Mouse (Mus musculus) limb, embryonic 11.5 days (tissue): ENCODE data around the gene Ccsap. TPM values are rescaled to one million over a fixed set of nuclear protein-coding genes. Genes with fewer than 3 reads are reported as not detected.

ENCODE experiments used
- ATAC-seq: fragments of 200-750 bp; cut with Nextera tagmentation; 2 replicates; pipeline ENCODE4 v1.8.0; 2017; ENCODE audit warnings: low read depth; ENCODE audit not compliant: insufficient number of reproducible peaks, low FRiP score, low TSS enrichment
- DNase-seq: peaks from one replicate; pipeline ENCODE4 v3.0.0-alpha.2; 2015; ENCODE audit warnings: low spot score
- H3K27ac ChIP-seq: fragments of 300-500 bp; sonication (generic); replicated peaks from 2 replicates; pipeline ENCODE4 v1.5.1; 2014; ENCODE audit warnings: low read depth, mild to moderate bottlenecking, low read length
- H3K27me3 ChIP-seq: fragments of 300-500 bp; sonication (generic); 2 replicates; pipeline ENCODE4 v1.6.1; 2014; ENCODE audit warnings: mild to moderate bottlenecking, low read length, mixed read lengths; ENCODE audit not compliant: control insufficient read depth, insufficient read depth
- H3K36me3 ChIP-seq: fragments of 300-500 bp; sonication (generic); 2 replicates; pipeline ENCODE4 v1.6.1; 2014; ENCODE audit warnings: mild to moderate bottlenecking, low read length, moderate library complexity, mixed read lengths; ENCODE audit not compliant: control insufficient read depth, insufficient read depth
- H3K4me1 ChIP-seq: fragments of 300-500 bp; sonication (generic); 2 replicates; pipeline ENCODE4 v1.6.1; 2014; ENCODE audit warnings: low read length, mixed read lengths; ENCODE audit not compliant: control insufficient read depth, insufficient read depth
- H3K4me2 ChIP-seq: fragments of 300-500 bp; sonication (generic); 2 replicates; pipeline ENCODE4 v1.6.1; 2014; ENCODE audit warnings: low read depth, mild to moderate bottlenecking, moderate library complexity; ENCODE audit not compliant: severe bottlenecking
- H3K4me3 ChIP-seq: fragments of 300-500 bp; sonication (generic); 2 replicates; pipeline ENCODE4 v1.5.1; 2014; ENCODE audit warnings: low read depth, low read length
- H3K9ac ChIP-seq: fragments of 300-500 bp; sonication (generic); 2 replicates; pipeline ENCODE4 v1.6.1; 2014; ENCODE audit warnings: mild to moderate bottlenecking, low read length
- H3K9me3 ChIP-seq: fragments of 300-500 bp; sonication (generic); 2 replicates; pipeline ENCODE4 v1.6.1; 2016; ENCODE audit warnings: low read length; ENCODE audit not compliant: control insufficient read depth
- WGBS: fragments of 180-500 bp; shearing (Covaris S2); extraction: QIAGEN DNeasy Blood & Tissue Kit; methylation state at CpG from one replicate; pipeline ENCODE4 v1.1.7; 2014; 5-methylcytosine and 5-hydroxymethylcytosine counted together
- polyA plus RNA-seq: library from polyadenylated mRNA; unstranded; fragments of >200 nt; fragmentation: Nextera tagmentation; extraction: Ambion mirVana; gene quantifications from 2 replicates; pipeline ENCODE4 v1.2.1, GENCODE M21; 2014

The Ccsap gene
- polyA plus RNA-seq, 1 experiment from 2014 or later = 6.3 TPM

DNA sequence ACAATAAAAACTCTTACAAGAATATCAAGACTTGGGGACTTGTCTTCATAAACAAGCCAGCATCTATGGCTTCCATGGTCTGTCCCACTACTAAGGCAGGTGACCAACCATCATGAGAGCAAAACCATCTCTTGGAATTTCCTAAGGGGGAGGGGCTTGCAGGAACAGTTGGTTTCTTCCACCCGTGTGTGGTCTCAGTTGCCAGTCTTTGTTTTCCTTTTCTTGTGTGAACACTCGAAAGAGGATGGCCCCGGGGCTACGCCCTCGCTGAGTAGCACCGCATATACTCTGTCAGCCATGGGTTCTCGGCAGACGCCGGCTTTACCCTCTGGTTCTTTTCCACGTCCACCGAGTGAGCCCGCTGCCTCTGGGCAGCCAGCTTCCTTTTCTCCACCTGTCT, 17.9 kb downstream of the Ccsap start:
- DNase-seq = no peak
- ATAC-seq = no peak
- WGBS = 92% methylated on average over 12 of the region's 12 CpGs

DNA sequence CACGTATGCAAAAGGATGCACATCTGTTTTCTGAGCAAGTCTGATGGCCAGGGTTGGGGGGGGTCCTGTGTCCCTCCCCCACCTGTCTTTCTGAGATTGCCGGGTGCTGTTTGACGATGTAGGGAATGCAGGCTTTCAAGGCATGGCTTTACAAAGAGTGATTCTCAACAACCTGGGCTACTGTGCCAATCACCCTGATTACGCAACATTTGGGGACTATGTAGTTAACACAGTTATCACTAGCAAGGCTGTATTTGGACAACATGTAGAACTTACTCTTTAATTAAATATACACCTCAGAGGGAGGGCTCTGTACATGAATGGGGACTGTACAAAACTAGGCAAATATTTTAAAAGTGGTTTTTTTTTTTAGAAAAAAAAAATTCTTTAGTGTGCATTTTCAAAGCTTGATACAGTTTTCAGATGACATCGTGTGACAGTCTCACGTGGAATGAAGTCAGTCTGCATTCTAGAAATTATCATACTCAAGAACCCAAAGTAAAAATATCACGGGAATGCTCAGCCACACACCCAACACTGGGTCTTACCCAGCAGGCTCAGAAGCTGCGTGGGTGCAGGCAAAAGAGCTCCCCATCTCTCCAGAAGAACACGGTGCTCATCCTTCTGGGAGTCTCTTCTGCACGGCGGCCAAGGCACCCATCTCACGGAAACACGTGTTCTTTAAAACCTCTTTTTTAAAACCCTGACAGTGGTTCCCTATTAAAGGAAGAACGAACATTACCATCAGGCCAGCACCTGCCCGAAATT, 19.2 kb downstream of the Ccsap start:
- no peak overlapping the region for H3K4me3 ChIP-seq
- H3K9ac ChIP-seq = no peak overlapping the region
- no peaks in the 10 kb centered on the region for H3K4me1 ChIP-seq
- ATAC-seq = no peak
- DNase-seq = no peak
- H3K27ac ChIP-seq = no peak overlapping the region
- no peaks in the 10 kb centered on the region for H3K27me3 ChIP-seq
- H3K9me3 ChIP-seq = no peaks in the 10 kb centered on the region
- no peak overlapping the region for H3K4me2 ChIP-seq
- WGBS = 90% methylated on average over 15 of the region's 15 CpGs
- H3K36me3 ChIP-seq = no peaks in the 10 kb centered on the region

More for the DNA sequence above, 17.9 kb downstream of the Ccsap start:
- no peaks in the 10 kb centered on the region for H3K4me1 ChIP-seq
- no peak overlapping the region for H3K4me2 ChIP-seq
- H3K9ac ChIP-seq = no peak overlapping the region
- H3K4me3 ChIP-seq = no peak overlapping the region
- no peaks in the 10 kb centered on the region for H3K9me3 ChIP-seq
- H3K27ac ChIP-seq = no peak overlapping the region
- no peaks in the 10 kb centered on the region for H3K27me3 ChIP-seq
- no peaks in the 10 kb centered on the region for H3K36me3 ChIP-seq

DNA sequence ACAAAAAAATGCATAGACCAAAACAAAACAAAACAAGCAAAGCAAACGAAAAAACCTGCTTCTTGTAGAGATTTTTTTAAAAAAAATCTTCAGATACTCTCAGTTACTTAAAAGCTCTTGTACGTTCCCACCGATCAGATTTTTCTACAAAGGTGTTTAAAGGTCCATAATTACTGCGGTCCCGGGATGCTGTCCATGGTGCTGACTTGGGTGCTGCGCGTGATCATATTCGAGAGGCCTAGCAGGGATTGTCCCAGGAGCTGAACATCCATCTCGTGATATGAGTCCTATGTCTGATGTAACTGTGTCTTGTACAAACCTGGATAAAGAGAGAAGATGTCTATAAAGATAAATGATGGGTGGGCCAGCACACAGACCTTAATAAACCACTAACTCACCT, 21.5 kb downstream of the Ccsap start:
- peak; percentile 70 for DNase-seq
- Histone ChIP-seq H3K27ac (no peak overlapping the region), H3K4me1 (no peaks in the 10 kb centered on the region), H3K9ac (no peak overlapping the region), H3K4me2 (no peak overlapping the region), H3K27me3 (no peaks in the 10 kb centered on the region), H3K9me3 (no peaks in the 10 kb centered on the region), H3K4me3 (no peak overlapping the region), H3K36me3 (peaks cover 6% of the 10 kb centered on the region)
- WGBS = 64% methylated on average over 9 of the region's 9 CpGs
- no peak for ATAC-seq

DNA sequence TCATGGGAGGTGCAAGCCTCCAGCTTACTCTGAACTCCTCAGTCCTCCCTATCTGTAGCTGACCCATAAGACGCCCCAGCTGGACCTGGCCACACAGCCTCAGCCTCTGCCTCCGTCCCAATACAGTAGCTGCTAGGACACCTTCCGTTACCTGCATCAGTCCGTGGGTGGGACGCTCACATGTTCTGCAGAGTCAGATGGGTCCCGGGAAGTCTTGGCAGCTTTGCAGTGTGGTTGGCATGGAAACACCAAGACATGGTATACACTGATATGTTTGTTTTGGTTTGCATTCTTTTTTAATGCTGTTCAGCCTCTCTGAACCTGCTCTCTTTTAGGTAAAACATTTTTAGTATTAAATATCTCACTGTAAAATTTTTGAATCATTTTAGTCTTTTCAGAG, 23.7 kb downstream of the Ccsap start:
- Histone ChIP-seq H3K27ac (no peak overlapping the region), H3K36me3 (peaks cover 17% of the 10 kb centered on the region), H3K9me3 (no peaks in the 10 kb centered on the region), H3K27me3 (no peaks in the 10 kb centered on the region), H3K9ac (no peak overlapping the region), H3K4me1 (no peaks in the 10 kb centered on the region), H3K4me3 (no peak overlapping the region), H3K4me2 (no peak overlapping the region)
- 90% methylated on average over 6 of the region's 6 CpGs for WGBS
- ATAC-seq (no peak), DNase-seq (no peak)

DNA sequence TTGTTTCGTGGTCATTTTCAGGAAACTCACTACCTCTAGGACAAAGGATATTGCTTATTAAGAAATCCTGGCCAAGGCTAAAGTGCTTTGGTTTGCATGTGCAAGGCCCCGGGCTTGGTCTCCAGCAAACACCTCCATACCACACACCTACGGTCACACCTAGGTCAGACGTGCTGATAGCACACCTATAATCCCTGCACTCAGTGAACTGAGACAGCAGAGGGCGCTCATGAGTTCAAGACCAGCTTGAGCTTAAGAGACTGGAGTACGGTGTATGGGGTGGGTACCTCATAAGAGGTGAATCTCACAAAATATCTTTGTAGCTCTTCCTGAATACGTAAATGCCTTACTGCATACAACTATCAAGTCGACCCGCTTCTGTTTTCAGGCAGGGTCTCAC, 24.6 kb downstream of the Ccsap start:
- Histone ChIP-seq H3K9me3 (no peaks in the 10 kb centered on the region), H3K9ac (no peak overlapping the region), H3K36me3 (peaks cover 17% of the 10 kb centered on the region), H3K4me2 (no peak overlapping the region), H3K4me1 (no peaks in the 10 kb centered on the region), H3K4me3 (no peak overlapping the region), H3K27me3 (no peaks in the 10 kb centered on the region), H3K27ac (no peak overlapping the region)
- WGBS = 56% methylated on average over 9 of the region's 9 CpGs
- DNase-seq (peak; percentile 75), ATAC-seq (no peak)

DNA sequence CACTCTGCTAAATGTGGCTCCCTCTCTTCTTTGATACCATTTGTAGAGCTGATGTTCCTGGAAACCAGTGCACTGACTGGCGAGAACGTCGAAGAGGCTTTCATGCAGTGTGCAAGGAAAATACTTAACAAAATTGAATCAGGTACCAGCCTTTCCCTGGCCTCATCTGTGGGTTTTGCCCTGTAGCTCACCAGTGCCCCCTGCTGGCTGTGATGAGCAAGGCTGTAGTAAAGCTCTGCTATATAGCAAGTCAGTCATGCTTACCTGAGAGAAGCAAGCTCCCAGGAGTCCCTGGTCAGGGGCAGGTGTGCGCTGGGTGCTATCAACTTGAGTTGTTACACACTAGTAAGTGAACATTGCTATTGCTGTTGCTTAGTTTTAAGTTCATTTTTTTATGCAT, 27.3 kb downstream of the Ccsap start:
- no peak for ATAC-seq

DNA sequence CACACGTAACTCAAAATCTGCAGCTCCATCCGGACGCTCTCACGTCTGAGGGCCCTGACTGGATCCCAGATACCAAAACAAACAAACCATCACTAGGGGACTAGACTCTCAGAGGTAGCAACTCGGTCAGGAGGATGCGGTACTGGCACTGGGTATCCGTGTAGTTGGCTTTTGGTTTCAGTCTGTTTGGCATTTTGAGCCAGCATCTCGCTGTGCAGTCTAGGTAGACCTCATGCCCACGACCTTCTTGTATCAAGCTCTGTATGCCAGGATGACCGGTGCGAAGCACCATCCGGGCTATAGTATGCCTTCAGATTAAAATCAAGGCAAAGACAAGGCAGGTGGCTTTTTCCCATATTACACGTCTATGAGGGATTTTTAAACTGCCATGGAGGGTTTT, 32.5 kb downstream of the Ccsap start:
- H3K9me3 ChIP-seq = no peaks in the 10 kb centered on the region
- WGBS = 93% methylated on average over 13 of the region's 13 CpGs
- no peak for ATAC-seq

More for the DNA sequence above, 27.3 kb downstream of the Ccsap start:
- no peaks in the 10 kb centered on the region for H3K27me3 ChIP-seq
- H3K36me3 ChIP-seq = peaks cover 24% of the 10 kb centered on the region
- peak; percentile 38 for DNase-seq
- no peak overlapping the region for H3K27ac ChIP-seq
- H3K4me2 ChIP-seq = no peak overlapping the region
- no peaks in the 10 kb centered on the region for H3K9me3 ChIP-seq
- no peak overlapping the region for H3K9ac ChIP-seq
- no peak overlapping the region for H3K4me3 ChIP-seq
- 97% methylated on average over 4 of the region's 4 CpGs for WGBS
- no peaks in the 10 kb centered on the region for H3K4me1 ChIP-seq

DNA sequence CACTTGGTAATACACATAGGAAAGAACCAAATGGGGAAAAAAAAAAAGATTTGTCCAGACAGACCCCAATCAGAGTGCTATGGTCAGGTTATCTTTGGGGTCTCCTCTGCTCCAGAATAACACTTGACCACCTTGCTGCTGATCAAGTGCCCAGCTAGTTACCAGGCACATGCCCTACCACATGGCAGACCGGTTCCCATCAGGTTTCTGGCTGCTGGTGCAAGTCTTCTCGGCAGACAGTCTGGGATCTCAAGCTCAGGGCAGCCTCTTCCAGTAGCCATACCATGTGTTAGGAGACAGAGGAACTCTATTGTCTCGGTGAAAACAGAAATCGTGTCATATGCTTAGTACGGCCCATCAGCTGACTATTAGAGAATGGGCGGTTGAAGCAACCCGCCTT, 33.3 kb downstream of the Ccsap start:
- WGBS = 90% methylated on average over 7 of the region's 7 CpGs
- H3K9ac ChIP-seq = no peak overlapping the region
- ATAC-seq = no peak

More for the DNA sequence above, 32.5 kb downstream of the Ccsap start:
- no peak overlapping the region for H3K27ac ChIP-seq
- no peak overlapping the region for H3K4me3 ChIP-seq
- no peaks in the 10 kb centered on the region for H3K27me3 ChIP-seq
- DNase-seq = no peak
- no peak overlapping the region for H3K9ac ChIP-seq
- H3K4me2 ChIP-seq = no peak overlapping the region
- peaks cover 14% of the 10 kb centered on the region; the same call in 1 of the 2 replicates for H3K36me3 ChIP-seq
- no peaks in the 10 kb centered on the region for H3K4me1 ChIP-seq

DNA sequence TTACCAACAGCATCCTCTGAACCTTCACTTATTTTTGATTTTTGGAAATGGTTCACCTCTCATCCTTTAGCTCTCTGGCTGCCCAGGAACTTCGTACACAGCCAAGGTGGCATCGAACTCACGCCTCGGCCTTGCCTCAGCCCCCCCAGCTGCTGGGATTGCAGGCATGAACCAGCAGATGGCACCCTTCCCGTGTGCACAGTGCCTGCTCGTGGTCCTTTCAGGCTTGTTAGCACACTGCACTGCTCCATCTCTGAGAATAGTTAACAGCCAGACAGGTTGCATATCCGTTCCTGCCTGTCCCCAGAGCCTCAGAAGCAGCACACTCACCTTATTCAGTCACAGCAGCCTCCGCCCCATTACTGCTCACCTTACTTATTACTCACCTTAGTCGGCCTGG, 34.0 kb downstream of the Ccsap start:
- no peak for ATAC-seq
- no peak overlapping the region for H3K4me2 ChIP-seq
- DNase-seq = peak; percentile 47
- peaks cover 13% of the 10 kb centered on the region; the same call in 1 of the 2 replicates for H3K36me3 ChIP-seq
- H3K4me1 ChIP-seq = no peaks in the 10 kb centered on the region
- WGBS = 66% methylated on average over 9 of the region's 9 CpGs
- H3K9me3 ChIP-seq = no peaks in the 10 kb centered on the region
- H3K27ac ChIP-seq = no peak overlapping the region
- no peak overlapping the region for H3K4me3 ChIP-seq
- no peak overlapping the region for H3K9ac ChIP-seq
- H3K27me3 ChIP-seq = no peaks in the 10 kb centered on the region

More for the DNA sequence above, 33.3 kb downstream of the Ccsap start:
- no peak overlapping the region for H3K4me3 ChIP-seq
- H3K4me2 ChIP-seq = no peak overlapping the region
- no peaks in the 10 kb centered on the region for H3K9me3 ChIP-seq
- no peaks in the 10 kb centered on the region for H3K27me3 ChIP-seq
- DNase-seq = no peak
- no peak overlapping the region for H3K27ac ChIP-seq
- no peaks in the 10 kb centered on the region for H3K4me1 ChIP-seq
- peaks cover 13% of the 10 kb centered on the region; the same call in 1 of the 2 replicates for H3K36me3 ChIP-seq
